Comparison of ENCODE assay signal across 18 mouse cellular contexts in the genomic region with DNA sequence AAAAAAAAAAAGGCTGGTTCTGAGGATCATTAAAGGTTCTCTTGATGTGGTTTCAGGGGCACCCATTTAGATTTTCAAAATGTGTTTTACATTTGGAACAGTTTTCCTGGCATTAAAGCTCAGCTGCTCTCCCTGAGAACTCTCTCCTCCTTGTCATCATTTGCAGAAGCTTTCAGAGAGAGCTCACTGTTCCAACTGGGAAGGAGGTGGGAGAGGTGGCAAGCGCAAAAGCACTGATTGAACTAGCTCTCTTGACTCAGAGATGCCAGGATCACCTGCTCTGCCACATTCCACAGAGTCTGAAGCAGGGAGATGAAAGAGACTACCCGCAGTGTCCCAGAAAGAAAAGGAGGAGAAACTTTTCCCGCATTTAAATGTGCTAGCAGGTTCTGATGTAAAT.
DNase-seq lines count a peak whose midpoint lies in the region; ATAC-seq and TF ChIP-seq lines count a peak whose summit lies in the region.
"Had no signal": no experiment of that assay in that cellular context is flagged by ENCODE, and none has a peak within 500 bp of the region (broad histone marks: within the 10 kb centered on the region; RNA-seq: fewer than 3 reads in every experiment).

No protein-coding gene starts in this region.

- no peaks in the 10 kb centered on the region for H3K4me1 ChIP-seq in forebrain, embryonic 13.5 days
- peaks cover 6% of the 10 kb centered on the region; the same call in 1 of the 2 replicates for H3K4me1 ChIP-seq in forebrain, embryonic 10.5 days
- H3K4me1 ChIP-seq in lung, postnatal 0 days (ENCODE audit: insufficient read depth, low read depth, low read length) = no peaks in the 10 kb centered on the region
- H3K4me1 ChIP-seq in embryonic facial prominence, embryonic 10.5 days = peaks cover 3% of the 10 kb centered on the region; the same call in 1 of the 2 replicates
- no peaks in the 10 kb centered on the region for H3K4me1 ChIP-seq in heart, embryonic 12.5 days (replicated peaks)
- H3K4me1 ChIP-seq: hindbrain, embryonic 12.5 days; intestine, embryonic 15.5 days; neural tube, embryonic 12.5 days had no signal

- intact Hi-C loops in left cerebral cortex, adult 2 months (cut with DNase I) = loop anchor here (5.0 to 10.0 kb wide), 2 partner anchors 84 to 562 kb away; no protein-coding TSS in a partner anchor

- DNase-seq in forebrain, embryonic 10.5 days (ENCODE audit: extremely low spot score, low spot score) = no peak
- DNase-seq in lung, postnatal 0 days (ENCODE audit: low spot score) = peak; percentile 23
- DNase-seq in lung, adult 18-20 months = no peak
- DNase-seq in embryonic facial prominence, embryonic 10.5 days (ENCODE audit: low spot score) = peak; percentile 19
- peak; percentile 21 to 31 for DNase-seq in left cerebral cortex, adult 2 months (ENCODE audit: extremely low spot score in 1 of 2, low spot score in 2 of 2)
- no peak for DNase-seq in adipocyte (ENCODE audit: low spot score)
- DNase-seq: heart, adult 11 months; thymus, adult 18-20 months had no signal

- H3K27ac ChIP-seq in forebrain, embryonic 13.5 days = no peak overlapping the region
- no peak overlapping the region for H3K27ac ChIP-seq in forebrain, embryonic 10.5 days
- H3K27ac ChIP-seq in lung, postnatal 0 days (ENCODE audit: low read length) = no peak overlapping the region
- no peak overlapping the region for H3K27ac ChIP-seq in embryonic facial prominence, embryonic 10.5 days (replicated peaks)
- peak overlapping the region; percentile 65 for H3K27ac ChIP-seq in left cerebral cortex, adult 2 months
- no peak overlapping the region for H3K27ac ChIP-seq in heart, embryonic 12.5 days (ENCODE audit: poor library complexity, severe bottlenecking)
- H3K27ac ChIP-seq: hindbrain, embryonic 12.5 days; intestine, embryonic 15.5 days; layer of hippocampus, adult 2 months; macrophage; neural tube, embryonic 12.5 days had no signal

- 0 out of 2 replicates have a peak, but pooled peaks have one; percentile 38 for ATAC-seq in forebrain, embryonic 13.5 days
- ATAC-seq in lung, postnatal 0 days = no peak
- no peak for ATAC-seq in heart, embryonic 12.5 days (ENCODE audit: insufficient number of reproducible peaks, low FRiP score)
- ATAC-seq: activated CD4-positive, CD25-positive, alpha-beta regulatory T cell, adult 4 months; intestine, embryonic 15.5 days had no signal

- H3K9me3 ChIP-seq in forebrain, embryonic 13.5 days (replicated peaks) = no peaks in the 10 kb centered on the region
- no peaks in the 10 kb centered on the region for H3K9me3 ChIP-seq in forebrain, embryonic 10.5 days
- no peaks in the 10 kb centered on the region for H3K9me3 ChIP-seq in lung, postnatal 0 days (ENCODE audit: low read length)
- no peaks in the 10 kb centered on the region for H3K9me3 ChIP-seq in embryonic facial prominence, embryonic 10.5 days
- H3K9me3 ChIP-seq in heart, embryonic 12.5 days (replicated peaks) = no peaks in the 10 kb centered on the region
- H3K9me3 ChIP-seq: hindbrain, embryonic 12.5 days; intestine, embryonic 15.5 days; neural tube, embryonic 12.5 days had no signal

- 24% methylated on average over 3 of the region's 3 CpGs for WGBS in forebrain, embryonic 13.5 days
- WGBS in forebrain, embryonic 10.5 days = 17% methylated on average over 3 of the region's 3 CpGs
- 30% methylated on average over 3 of the region's 3 CpGs for WGBS in lung, postnatal 0 days
- WGBS in embryonic facial prominence, embryonic 10.5 days = 19% methylated on average over 3 of the region's 3 CpGs
- WGBS in heart, embryonic 12.5 days = 18% methylated on average over 3 of the region's 3 CpGs

- no peak overlapping the region for H3K4me3 ChIP-seq in forebrain, embryonic 13.5 days
- H3K4me3 ChIP-seq in forebrain, embryonic 10.5 days = no peak overlapping the region
- H3K4me3 ChIP-seq in lung, postnatal 0 days (ENCODE audit: low read depth, low read length) = no peak overlapping the region
- H3K4me3 ChIP-seq in embryonic facial prominence, embryonic 10.5 days = no peak overlapping the region
- no peak overlapping the region for H3K4me3 ChIP-seq in left cerebral cortex, adult 2 months
- no peak overlapping the region for H3K4me3 ChIP-seq in heart, embryonic 12.5 days
- H3K4me3 ChIP-seq: hindbrain, embryonic 12.5 days; intestine, embryonic 15.5 days; layer of hippocampus, adult 2 months; neural tube, embryonic 12.5 days had no signal

- H3K36me3 ChIP-seq in forebrain, embryonic 13.5 days (ENCODE audit: poor library complexity, severe bottlenecking) = no peaks in the 10 kb centered on the region
- no peaks in the 10 kb centered on the region for H3K36me3 ChIP-seq in forebrain, embryonic 10.5 days (replicated peaks)
- H3K36me3 ChIP-seq in lung, postnatal 0 days (ENCODE audit: insufficient read depth, low read length) = no peaks in the 10 kb centered on the region
- H3K36me3 ChIP-seq in embryonic facial prominence, embryonic 10.5 days (replicated peaks) = no peaks in the 10 kb centered on the region
- H3K36me3 ChIP-seq in heart, embryonic 12.5 days = no peaks in the 10 kb centered on the region
- H3K36me3 ChIP-seq: hindbrain, embryonic 12.5 days; intestine, embryonic 15.5 days; neural tube, embryonic 12.5 days had no signal

- no peak overlapping the region for H3K4me2 ChIP-seq in forebrain, embryonic 13.5 days
- H3K4me2 ChIP-seq in lung, postnatal 0 days (replicated peaks; ENCODE audit: low read depth, low read length) = no peak overlapping the region
- no peak overlapping the region for H3K4me2 ChIP-seq in heart, embryonic 12.5 days
- H3K4me2 ChIP-seq: hindbrain, embryonic 12.5 days; intestine, embryonic 15.5 days; liver, embryonic 11.5 days; neural tube, embryonic 12.5 days had no signal

- no peak for TF ChIP-seq CTCF in lung, postnatal 0 days (IDR thresholded peaks at IDR 0.05)
- TF ChIP-seq CTCF in left cerebral cortex, adult 2 months (IDR thresholded peaks at IDR 0.05) = no peak

- no peaks in the 10 kb centered on the region for H3K27me3 ChIP-seq in forebrain, embryonic 13.5 days
- no peaks in the 10 kb centered on the region for H3K27me3 ChIP-seq in forebrain, embryonic 10.5 days (ENCODE audit: poor library complexity, severe bottlenecking)
- no peaks in the 10 kb centered on the region for H3K27me3 ChIP-seq in lung, postnatal 0 days (replicated peaks; ENCODE audit: insufficient read depth, low read length)
- no peaks in the 10 kb centered on the region for H3K27me3 ChIP-seq in embryonic facial prominence, embryonic 10.5 days (replicated peaks; ENCODE audit: low read depth, poor library complexity, severe bottlenecking)
- H3K27me3 ChIP-seq in heart, embryonic 12.5 days (replicated peaks) = no peaks in the 10 kb centered on the region
- H3K27me3 ChIP-seq: CH12.LX; hindbrain, embryonic 12.5 days; intestine, embryonic 15.5 days; neural tube, embryonic 12.5 days had no signal

- no peak overlapping the region for H3K9ac ChIP-seq in forebrain, embryonic 13.5 days
- H3K9ac ChIP-seq in lung, postnatal 0 days (replicated peaks; ENCODE audit: low read depth) = no peak overlapping the region
- no peak overlapping the region for H3K9ac ChIP-seq in heart, embryonic 12.5 days
- H3K9ac ChIP-seq: hindbrain, embryonic 12.5 days; intestine, embryonic 15.5 days; neural tube, embryonic 12.5 days had no signal

- no peak for TF ChIP-seq EP300 in lung, postnatal 0 days (IDR thresholded peaks at IDR 0.05)

Comparison
In these comparisons a context has a peak if more than half of its experiments do, and no peak if none do; other contexts are left out.
1. DNase-seq: peak in lung, postnatal 0 days (single experiment), embryonic facial prominence, embryonic 10.5 days (single experiment) and left cerebral cortex, adult 2 months (2 of 2); none in forebrain, embryonic 10.5 days (single experiment), lung, adult 18-20 months (0 of 2) and adipocyte (single experiment).